Mouse (Mus musculus): ENCODE results near the gene Yy1. TPM values are rescaled to one million over a fixed set of nuclear protein-coding genes. Genes with fewer than 3 reads are reported as not detected.

The Yy1 gene
- polyA plus RNA-seq, 1 experiment from 2014 or later, result 24.2 TPM

GRCm38 (mm10) chr12:108758273-108758672 lies 34.5 kb upstream of the Yy1 start:
- Histone ChIP-seq H3K4me3 (ENCODE audit: low read length) (peak overlapping the region; percentile 68; the same call in 1 of the 2 replicates), H3K27ac (ENCODE audit: low read depth, low read length) (no peak overlapping the region), H3K4me2 (replicated peaks; ENCODE audit: low read depth, low read length) (peak overlapping the region; percentile 90), H3K27me3 (ENCODE audit: control insufficient read depth, insufficient read depth, low read length) (no peaks in the 10 kb centered on the region), H3K9ac (ENCODE audit: low read depth, low read length) (no peak overlapping the region), H3K4me1 (ENCODE audit: control insufficient read depth, insufficient read depth, low read length) (0 out of 2 replicates have a peak, but pooled peaks cover 2% of the 10 kb centered on the region), H3K9me3 (ENCODE audit: control insufficient read depth, low read length) (no peaks in the 10 kb centered on the region), H3K36me3 (ENCODE audit: control insufficient read depth, insufficient read depth, low read length) (no peaks in the 10 kb centered on the region)
- 69% methylated on average over 8 of the region's 8 CpGs for WGBS
- ATAC-seq (ENCODE audit: low FRiP score, low TSS enrichment), result no peak

DNA sequence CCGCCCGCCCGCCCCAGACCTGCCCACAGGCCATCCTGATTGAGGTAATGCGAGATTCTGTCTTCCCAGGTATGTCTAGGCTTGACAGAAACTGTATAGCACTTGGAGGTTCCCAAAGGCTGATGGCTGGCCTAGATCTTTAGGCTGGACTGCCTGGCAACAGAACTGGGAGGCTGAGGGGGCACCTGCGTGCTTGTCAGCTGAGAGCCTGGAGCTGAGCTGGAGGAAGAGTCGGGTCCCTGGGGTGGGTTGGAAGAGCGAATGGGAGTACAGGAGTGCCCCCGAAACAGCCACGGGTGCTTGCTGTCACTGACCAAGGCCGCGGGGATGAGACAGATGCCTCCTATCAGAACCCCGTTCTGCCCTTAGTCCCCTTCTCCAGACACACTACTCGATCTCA lies 34.1 kb upstream of the Yy1 start:
- 83% methylated on average over 13 of the region's 13 CpGs for WGBS

GRCm38 (mm10) chr12:108759266-108759665 lies 33.5 kb upstream of the Yy1 start:
- no peak overlapping the region for H3K4me2 ChIP-seq (replicated peaks; ENCODE audit: low read depth, low read length)

More for the DNA sequence above, 34.1 kb upstream of the Yy1 start:
- H3K27me3 ChIP-seq (ENCODE audit: control insufficient read depth, insufficient read depth, low read length), result no peaks in the 10 kb centered on the region
- no peak overlapping the region for H3K4me2 ChIP-seq (replicated peaks; ENCODE audit: low read depth, low read length)
- ATAC-seq (ENCODE audit: low FRiP score, low TSS enrichment), result no peak
- H3K9ac ChIP-seq (ENCODE audit: low read depth, low read length), result no peak overlapping the region
- no peak overlapping the region for H3K4me3 ChIP-seq (ENCODE audit: low read length)
- no peak overlapping the region for H3K27ac ChIP-seq (ENCODE audit: low read depth, low read length)
- H3K4me1 ChIP-seq (ENCODE audit: control insufficient read depth, insufficient read depth, low read length), result 0 out of 2 replicates have a peak, but pooled peaks cover 2% of the 10 kb centered on the region
- no peaks in the 10 kb centered on the region for H3K36me3 ChIP-seq (ENCODE audit: control insufficient read depth, insufficient read depth, low read length)
- no peaks in the 10 kb centered on the region for H3K9me3 ChIP-seq (ENCODE audit: control insufficient read depth, low read length)

DNA sequence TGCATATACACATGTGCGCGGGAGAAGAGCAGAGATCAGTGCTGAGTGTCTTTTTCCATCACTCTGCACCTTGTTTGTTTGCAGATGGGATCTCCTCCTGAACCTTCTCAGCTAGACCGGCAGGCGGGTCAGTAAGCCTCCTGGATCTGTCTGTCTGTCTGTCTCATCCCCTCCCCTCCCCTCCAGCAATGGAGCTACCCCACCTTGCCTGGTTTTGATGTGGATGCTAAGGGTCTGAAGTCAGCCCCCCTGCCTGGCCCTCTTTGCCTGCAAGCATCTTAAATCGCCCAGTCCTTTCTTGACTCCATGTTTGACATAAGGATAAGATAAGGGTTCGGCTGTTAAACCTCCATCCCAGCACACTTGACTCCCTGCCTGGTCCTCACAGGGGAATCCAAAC lies 32.8 kb upstream of the Yy1 start:
- H3K4me1 ChIP-seq (ENCODE audit: control insufficient read depth, insufficient read depth, low read length), result peaks cover 2% of the 10 kb centered on the region; the same call in 1 of the 2 replicates
- H3K27me3 ChIP-seq (ENCODE audit: control insufficient read depth, insufficient read depth, low read length), result no peaks in the 10 kb centered on the region
- H3K9me3 ChIP-seq (ENCODE audit: control insufficient read depth, low read length), result no peaks in the 10 kb centered on the region
- no peak overlapping the region for H3K9ac ChIP-seq (ENCODE audit: low read depth, low read length)
- H3K4me2 ChIP-seq (replicated peaks; ENCODE audit: low read depth, low read length), result no peak overlapping the region
- ATAC-seq (ENCODE audit: low FRiP score, low TSS enrichment), result no peak
- WGBS, result 87% methylated on average over 6 of the region's 6 CpGs
- H3K36me3 ChIP-seq (ENCODE audit: control insufficient read depth, insufficient read depth, low read length), result no peaks in the 10 kb centered on the region
- H3K4me3 ChIP-seq (ENCODE audit: low read length), result no peak overlapping the region
- no peak overlapping the region for H3K27ac ChIP-seq (ENCODE audit: low read depth, low read length)

More at GRCm38 (mm10) chr12:108759266-108759665, 33.5 kb upstream of the Yy1 start:
- H3K9me3 ChIP-seq (ENCODE audit: control insufficient read depth, low read length), result no peaks in the 10 kb centered on the region
- H3K27ac ChIP-seq (ENCODE audit: low read depth, low read length), result no peak overlapping the region
- H3K4me1 ChIP-seq (ENCODE audit: control insufficient read depth, insufficient read depth, low read length), result 0 out of 2 replicates have a peak, but pooled peaks cover 2% of the 10 kb centered on the region
- no peak for ATAC-seq (ENCODE audit: low FRiP score, low TSS enrichment)
- H3K36me3 ChIP-seq (ENCODE audit: control insufficient read depth, insufficient read depth, low read length), result no peaks in the 10 kb centered on the region
- H3K27me3 ChIP-seq (ENCODE audit: control insufficient read depth, insufficient read depth, low read length), result no peaks in the 10 kb centered on the region
- H3K4me3 ChIP-seq (ENCODE audit: low read length), result no peak overlapping the region
- 79% methylated on average over 11 of the region's 11 CpGs for WGBS
- H3K9ac ChIP-seq (ENCODE audit: low read depth, low read length), result no peak overlapping the region

GRCm38 (mm10) chr12:108760500-108761020 lies 32.2 kb upstream of the Yy1 start:
- Histone ChIP-seq H3K4me2 (replicated peaks; ENCODE audit: low read depth, low read length) (no peak overlapping the region), H3K27ac (ENCODE audit: low read depth, low read length) (no peak overlapping the region), H3K9ac (ENCODE audit: low read depth, low read length) (no peak overlapping the region), H3K27me3 (ENCODE audit: control insufficient read depth, insufficient read depth, low read length) (no peaks in the 10 kb centered on the region), H3K4me3 (ENCODE audit: low read length) (no peak overlapping the region), H3K9me3 (ENCODE audit: control insufficient read depth, low read length) (no peaks in the 10 kb centered on the region), H3K4me1 (ENCODE audit: control insufficient read depth, insufficient read depth, low read length) (peaks cover 7% of the 10 kb centered on the region; the same call in 1 of the 2 replicates), H3K36me3 (ENCODE audit: control insufficient read depth, insufficient read depth, low read length) (no peaks in the 10 kb centered on the region)
- 75% methylated on average over 9 of the region's 9 CpGs for WGBS
- ATAC-seq (ENCODE audit: low FRiP score, low TSS enrichment), result no peak

- Histone ChIP-seq H3K27me3 (ENCODE audit: control insufficient read depth, insufficient read depth, low read length) (no peaks in the 10 kb centered on the region), H3K4me2 (replicated peaks; ENCODE audit: low read depth, low read length) (no peak overlapping the region), H3K27ac (ENCODE audit: low read depth, low read length) (no peak overlapping the region), H3K4me3 (ENCODE audit: low read length) (no peak overlapping the region), H3K4me1 (ENCODE audit: control insufficient read depth, insufficient read depth, low read length) (peaks cover 14% of the 10 kb centered on the region), H3K36me3 (ENCODE audit: control insufficient read depth, insufficient read depth, low read length) (no peaks in the 10 kb centered on the region), H3K9ac (ENCODE audit: low read depth, low read length) (no peak overlapping the region), H3K9me3 (ENCODE audit: control insufficient read depth, low read length) (no peaks in the 10 kb centered on the region)
- no peak for ATAC-seq (ENCODE audit: low FRiP score, low TSS enrichment)
- WGBS, result 51% methylated on average over 4 of the region's 4 CpGs
These were observed 31.6 kb upstream of the Yy1 start for GRCm38 (mm10) chr12:108761209-108761608.

- Histone ChIP-seq H3K9ac (ENCODE audit: low read depth, low read length) (no peak overlapping the region), H3K4me1 (ENCODE audit: control insufficient read depth, insufficient read depth, low read length) (peaks cover 18% of the 10 kb centered on the region), H3K9me3 (ENCODE audit: control insufficient read depth, low read length) (no peaks in the 10 kb centered on the region), H3K27ac (ENCODE audit: low read depth, low read length) (no peak overlapping the region), H3K36me3 (ENCODE audit: control insufficient read depth, insufficient read depth, low read length) (no peaks in the 10 kb centered on the region), H3K4me3 (ENCODE audit: low read length) (no peak overlapping the region), H3K4me2 (replicated peaks; ENCODE audit: low read depth, low read length) (no peak overlapping the region), H3K27me3 (ENCODE audit: control insufficient read depth, insufficient read depth, low read length) (no peaks in the 10 kb centered on the region)
- no peak for ATAC-seq (ENCODE audit: low FRiP score, low TSS enrichment)
- 71% methylated on average over 4 of the region's 4 CpGs for WGBS
These were observed 31.1 kb upstream of the Yy1 start for GRCm38 (mm10) chr12:108761665-108762064.

DNA sequence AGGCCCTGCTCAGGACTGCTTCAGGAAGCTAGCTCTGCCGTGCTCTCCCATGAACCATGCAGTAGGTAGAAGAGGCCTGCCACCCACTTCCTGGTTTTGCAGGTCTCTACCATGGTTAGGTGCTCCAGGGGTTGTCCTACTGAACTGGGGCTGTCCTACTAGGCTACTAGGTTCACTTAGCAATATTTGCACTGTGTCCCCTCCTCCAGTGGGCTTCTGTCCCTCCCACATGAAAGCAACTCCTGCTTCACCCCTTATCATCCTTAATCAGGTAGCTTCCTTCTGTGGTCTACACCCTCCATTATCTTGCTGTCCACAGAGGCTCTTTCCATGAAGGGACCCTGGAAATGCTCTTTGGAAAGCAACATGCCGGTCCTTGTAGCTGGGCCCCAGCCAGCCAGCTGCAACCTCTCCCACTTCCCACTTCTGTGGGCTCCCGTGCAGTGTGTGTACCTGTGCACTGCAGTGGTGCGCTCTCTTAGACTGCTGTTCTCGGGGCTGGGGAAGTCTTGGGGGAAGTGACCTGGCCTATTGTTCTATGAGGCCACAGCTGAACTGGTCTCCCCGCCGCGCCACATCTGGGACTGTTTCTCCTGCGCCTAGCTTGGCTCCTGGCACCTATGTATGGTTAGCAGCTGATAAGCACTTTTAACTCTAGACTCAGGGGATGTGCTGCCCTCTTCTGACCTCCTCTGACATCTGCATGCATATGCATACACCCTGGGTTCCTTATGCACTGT lies 29.5 kb upstream of the Yy1 start:
- Histone ChIP-seq H3K4me1 (ENCODE audit: control insufficient read depth, insufficient read depth, low read length) (peaks cover 16% of the 10 kb centered on the region), H3K4me3 (ENCODE audit: low read length) (no peak overlapping the region), H3K9me3 (ENCODE audit: control insufficient read depth, low read length) (no peaks in the 10 kb centered on the region), H3K36me3 (ENCODE audit: control insufficient read depth, insufficient read depth, low read length) (no peaks in the 10 kb centered on the region), H3K9ac (ENCODE audit: low read depth, low read length) (no peak overlapping the region), H3K27ac (ENCODE audit: low read depth, low read length) (no peak overlapping the region), H3K27me3 (ENCODE audit: control insufficient read depth, insufficient read depth, low read length) (no peaks in the 10 kb centered on the region), H3K4me2 (replicated peaks; ENCODE audit: low read depth, low read length) (no peak overlapping the region)
- 69% methylated on average over 9 of the region's 9 CpGs for WGBS
- ATAC-seq (ENCODE audit: low FRiP score, low TSS enrichment), result no peak

DNA sequence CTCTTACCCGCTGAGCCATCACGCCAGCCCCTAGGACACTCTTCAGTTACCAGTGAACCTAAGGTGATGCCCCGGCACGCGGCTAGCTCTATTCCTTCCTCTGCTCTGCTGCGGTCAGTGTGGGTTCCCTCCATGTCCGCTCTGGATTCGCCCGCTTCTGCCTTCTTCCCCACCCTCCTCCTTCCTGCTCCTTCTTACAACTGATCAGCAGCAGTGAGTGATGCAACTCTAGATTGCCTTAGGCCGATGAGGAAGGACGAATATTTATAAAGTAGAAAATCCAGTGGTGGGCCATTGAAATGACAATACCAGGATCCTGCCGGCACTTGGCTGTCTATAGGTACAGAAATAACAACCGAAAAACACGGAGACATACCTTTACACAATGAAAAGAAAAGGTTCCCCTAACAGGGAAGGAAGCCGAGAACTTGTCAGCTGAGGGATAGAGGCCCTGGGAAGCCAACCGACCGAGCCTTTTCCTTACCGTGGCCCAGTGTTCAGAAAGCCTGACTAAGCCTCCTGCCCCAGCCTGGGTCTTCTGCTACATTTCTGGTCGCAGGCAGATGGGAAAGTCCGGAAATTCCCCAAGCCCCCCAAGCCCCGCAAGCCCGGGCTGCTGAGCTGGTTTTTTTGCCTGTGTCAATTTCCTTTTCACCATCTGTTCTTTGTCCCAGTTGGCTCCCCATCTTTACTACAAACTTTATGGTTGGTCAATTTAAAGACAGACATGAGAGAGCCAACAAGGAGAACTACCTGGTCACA lies 27.7 kb upstream of the Yy1 start:
- Histone ChIP-seq H3K27ac (ENCODE audit: low read depth, low read length) (peak overlapping the region; percentile 88), H3K9ac (ENCODE audit: low read depth, low read length) (peak overlapping the region; percentile 58), H3K9me3 (ENCODE audit: control insufficient read depth, low read length) (no peaks in the 10 kb centered on the region), H3K4me2 (replicated peaks; ENCODE audit: low read depth, low read length) (peak overlapping the region; percentile 52), H3K36me3 (ENCODE audit: control insufficient read depth, insufficient read depth, low read length) (no peaks in the 10 kb centered on the region), H3K27me3 (ENCODE audit: control insufficient read depth, insufficient read depth, low read length) (no peaks in the 10 kb centered on the region), H3K4me1 (ENCODE audit: control insufficient read depth, insufficient read depth, low read length) (peaks cover 16% of the 10 kb centered on the region), H3K4me3 (ENCODE audit: low read length) (peak overlapping the region; percentile 32)
- WGBS, result 64% methylated on average over 22 of the region's 22 CpGs
- no peak for ATAC-seq (ENCODE audit: low FRiP score, low TSS enrichment)
